Mouse (Mus musculus) stomach, postnatal 0 days (tissue): Measurements from ENCODE around the gene Rab35.

Experiments
- CTCF ChIP-seq: IDR thresholded peaks from 2 replicates; pipeline ENCODE4 v1.5.1; 2016; ENCODE audit warnings: antibody characterized with exemption, low read depth, mild to moderate bottlenecking, moderate library complexity
- EP300 ChIP-seq: optimal IDR thresholded peaks from 2 replicates; pipeline ENCODE3; 2016; ENCODE audit warnings: antibody characterized with exemption

DNA sequence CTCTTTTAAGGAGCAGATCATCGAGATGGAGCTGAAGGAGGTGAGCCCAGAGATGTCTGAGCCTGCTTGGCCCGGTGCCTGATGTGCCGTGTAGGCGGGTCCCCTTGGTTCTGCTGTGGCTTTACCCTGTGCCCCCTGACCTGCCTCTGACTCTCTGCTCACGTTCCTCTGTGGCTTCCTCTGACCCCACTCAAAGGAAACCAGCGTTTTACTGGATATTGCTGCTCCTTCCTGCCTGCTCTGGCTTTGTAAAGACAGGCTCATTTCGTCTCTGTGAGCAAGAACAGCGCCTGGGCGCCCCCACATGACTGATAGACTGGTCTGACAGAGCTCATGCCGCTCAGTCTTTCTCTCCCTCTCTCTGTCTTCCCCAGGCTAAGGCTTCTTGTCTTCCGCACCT, 40.7 kb upstream of the Rab35 start:
- TF ChIP-seq CTCF (no peak; the same call in 1 of the 2 replicates), EP300 (no peak)
